Mouse (Mus musculus): ENCODE results near the gene Plekhs1. TPM values are rescaled to one million over a fixed set of nuclear protein-coding genes. Genes with fewer than 3 reads are reported as not detected.
"Not testable (repeated sequence)": the region's sequence is repeated elsewhere in the genome, so short reads cannot be mapped to it uniquely, and the experiment has no call there.

The Plekhs1 gene
- polyA plus RNA-seq, 1 experiment from 2014 or later = 0.09 TPM

GRCm38 (mm10) chr19:56485376-56486271, 24.2 kb downstream of the Plekhs1 start:
- H3K27ac ChIP-seq (ENCODE audit: low read length) = no peak overlapping the region
- no peak overlapping the region for H3K4me3 ChIP-seq (ENCODE audit: low read depth, low read length)
- H3K27me3 ChIP-seq (ENCODE audit: control insufficient read depth, insufficient read depth, low read depth, low read length) = no peaks in the 10 kb centered on the region
- 36% methylated on average over 13 of the region's 13 CpGs for WGBS
- H3K9me3 ChIP-seq (replicated peaks; ENCODE audit: control insufficient read depth, low read length, poor library complexity, severe bottlenecking) = no peaks in the 10 kb centered on the region
- no peak for ATAC-seq
- no peak overlapping the region for H3K4me2 ChIP-seq (ENCODE audit: low read length)
- H3K9ac ChIP-seq (ENCODE audit: low read depth, low read length) = no peak overlapping the region
- H3K4me1 ChIP-seq (ENCODE audit: control insufficient read depth, insufficient read depth, low read length) = peaks cover 6% of the 10 kb centered on the region; the same call in 1 of the 2 replicates
- no peaks in the 10 kb centered on the region for H3K36me3 ChIP-seq (ENCODE audit: control insufficient read depth, insufficient read depth, low read length)

- Histone ChIP-seq H3K9me3 (replicated peaks; ENCODE audit: control insufficient read depth, low read length, poor library complexity, severe bottlenecking) (no peaks in the 10 kb centered on the region), H3K4me2 (ENCODE audit: low read length) (no peak overlapping the region), H3K27ac (ENCODE audit: low read length) (no peak overlapping the region), H3K4me3 (ENCODE audit: low read depth, low read length) (no peak overlapping the region), H3K4me1 (ENCODE audit: control insufficient read depth, insufficient read depth, low read length) (peaks cover 6% of the 10 kb centered on the region; the same call in 1 of the 2 replicates), H3K36me3 (ENCODE audit: control insufficient read depth, insufficient read depth, low read length) (no peaks in the 10 kb centered on the region), H3K27me3 (ENCODE audit: control insufficient read depth, insufficient read depth, low read depth, low read length) (no peaks in the 10 kb centered on the region), H3K9ac (ENCODE audit: low read depth, low read length) (no peak overlapping the region)
- ATAC-seq = no peak
- WGBS = 91% methylated on average over 7 of the region's 7 CpGs
Observed at GRCm38 (mm10) chr19:56486926-56487325, 25.5 kb downstream of the Plekhs1 start.

GRCm38 (mm10) chr19:56487339-56487738, 25.9 kb downstream of the Plekhs1 start:
- H3K27me3 ChIP-seq (ENCODE audit: control insufficient read depth, insufficient read depth, low read depth, low read length) = no peaks in the 10 kb centered on the region
- no peaks in the 10 kb centered on the region for H3K36me3 ChIP-seq (ENCODE audit: control insufficient read depth, insufficient read depth, low read length)
- no peaks in the 10 kb centered on the region for H3K9me3 ChIP-seq (replicated peaks; ENCODE audit: control insufficient read depth, low read length, poor library complexity, severe bottlenecking)
- H3K4me1 ChIP-seq (ENCODE audit: control insufficient read depth, insufficient read depth, low read length) = peaks cover 6% of the 10 kb centered on the region; the same call in 1 of the 2 replicates
- H3K9ac ChIP-seq (ENCODE audit: low read depth, low read length) = no peak overlapping the region
- no peak for ATAC-seq
- no peak overlapping the region for H3K4me2 ChIP-seq (ENCODE audit: low read length)
- no peak overlapping the region for H3K27ac ChIP-seq (ENCODE audit: low read length)
- 98% methylated on average over 2 of the region's 2 CpGs for WGBS
- no peak overlapping the region for H3K4me3 ChIP-seq (ENCODE audit: low read depth, low read length)

- H3K4me1 ChIP-seq (ENCODE audit: control insufficient read depth, insufficient read depth, low read length) = peaks cover 6% of the 10 kb centered on the region; the same call in 1 of the 2 replicates
- H3K27me3 ChIP-seq (ENCODE audit: control insufficient read depth, insufficient read depth, low read depth, low read length) = no peaks in the 10 kb centered on the region
- no peak overlapping the region for H3K4me3 ChIP-seq (ENCODE audit: low read depth, low read length)
- no peak overlapping the region for H3K27ac ChIP-seq (ENCODE audit: low read length)
- H3K9ac ChIP-seq (ENCODE audit: low read depth, low read length) = no peak overlapping the region
- no peak overlapping the region for H3K4me2 ChIP-seq (ENCODE audit: low read length)
- no peaks in the 10 kb centered on the region for H3K9me3 ChIP-seq (replicated peaks; ENCODE audit: control insufficient read depth, low read length, poor library complexity, severe bottlenecking)
- no peaks in the 10 kb centered on the region for H3K36me3 ChIP-seq (ENCODE audit: control insufficient read depth, insufficient read depth, low read length)
- ATAC-seq = no peak
- 83% methylated on average over 6 of the region's 6 CpGs for WGBS
Observed at GRCm38 (mm10) chr19:56489601-56490000, 28.2 kb downstream of the Plekhs1 start.

- H3K27me3 ChIP-seq (ENCODE audit: control insufficient read depth, insufficient read depth, low read depth, low read length); H3K4me3 ChIP-seq (ENCODE audit: low read depth, low read length); H3K4me2 ChIP-seq (ENCODE audit: low read length); ATAC-seq; H3K36me3 ChIP-seq (ENCODE audit: control insufficient read depth, insufficient read depth, low read length); H3K4me1 ChIP-seq (ENCODE audit: control insufficient read depth, insufficient read depth, low read length); H3K27ac ChIP-seq (ENCODE audit: low read length); H3K9me3 ChIP-seq (replicated peaks; ENCODE audit: control insufficient read depth, low read length, poor library complexity, severe bottlenecking); H3K9ac ChIP-seq (ENCODE audit: low read depth, low read length): not testable (repeated sequence)
- no CpG with 5 or more reads among the region's 2 CpGs for WGBS
Observed at GRCm38 (mm10) chr19:56494157-56494556, 32.7 kb downstream of the Plekhs1 start.

- not testable (repeated sequence) for H3K9me3 ChIP-seq (replicated peaks; ENCODE audit: control insufficient read depth, low read length, poor library complexity, severe bottlenecking); H3K27me3 ChIP-seq (ENCODE audit: control insufficient read depth, insufficient read depth, low read depth, low read length); ATAC-seq; H3K27ac ChIP-seq (ENCODE audit: low read length); H3K4me3 ChIP-seq (ENCODE audit: low read depth, low read length); H3K4me1 ChIP-seq (ENCODE audit: control insufficient read depth, insufficient read depth, low read length); H3K4me2 ChIP-seq (ENCODE audit: low read length); H3K36me3 ChIP-seq (ENCODE audit: control insufficient read depth, insufficient read depth, low read length); H3K9ac ChIP-seq (ENCODE audit: low read depth, low read length)
- no CpG with 5 or more reads among the region's 5 CpGs for WGBS
Observed at GRCm38 (mm10) chr19:56503069-56503468, 41.6 kb downstream of the Plekhs1 start.

GRCm38 (mm10) chr19:56503525-56503924, 42.1 kb downstream of the Plekhs1 start:
- not testable (repeated sequence) for H3K9ac ChIP-seq (ENCODE audit: low read depth, low read length); H3K27ac ChIP-seq (ENCODE audit: low read length); H3K4me1 ChIP-seq (ENCODE audit: control insufficient read depth, insufficient read depth, low read length); H3K36me3 ChIP-seq (ENCODE audit: control insufficient read depth, insufficient read depth, low read length); H3K27me3 ChIP-seq (ENCODE audit: control insufficient read depth, insufficient read depth, low read depth, low read length); H3K4me3 ChIP-seq (ENCODE audit: low read depth, low read length); ATAC-seq; H3K9me3 ChIP-seq (replicated peaks; ENCODE audit: control insufficient read depth, low read length, poor library complexity, severe bottlenecking); H3K4me2 ChIP-seq (ENCODE audit: low read length)
- WGBS = no CpG with 5 or more reads among the region's 5 CpGs

GRCm38 (mm10) chr19:56511207-56511606, 49.8 kb downstream of the Plekhs1 start:
- not testable (repeated sequence) for H3K27ac ChIP-seq (ENCODE audit: low read length); H3K9ac ChIP-seq (ENCODE audit: low read depth, low read length); H3K27me3 ChIP-seq (ENCODE audit: control insufficient read depth, insufficient read depth, low read depth, low read length); ATAC-seq; H3K4me1 ChIP-seq (ENCODE audit: control insufficient read depth, insufficient read depth, low read length); H3K4me3 ChIP-seq (ENCODE audit: low read depth, low read length); H3K9me3 ChIP-seq (replicated peaks; ENCODE audit: control insufficient read depth, low read length, poor library complexity, severe bottlenecking); H3K36me3 ChIP-seq (ENCODE audit: control insufficient read depth, insufficient read depth, low read length); H3K4me2 ChIP-seq (ENCODE audit: low read length)
- WGBS = no CpG with 5 or more reads among the region's 4 CpGs

GRCm38 (mm10) chr19:56513527-56513926, 52.1 kb downstream of the Plekhs1 start:
- H3K27me3 ChIP-seq (ENCODE audit: control insufficient read depth, insufficient read depth, low read depth, low read length); H3K4me2 ChIP-seq (ENCODE audit: low read length); H3K27ac ChIP-seq (ENCODE audit: low read length); H3K9me3 ChIP-seq (replicated peaks; ENCODE audit: control insufficient read depth, low read length, poor library complexity, severe bottlenecking); H3K4me1 ChIP-seq (ENCODE audit: control insufficient read depth, insufficient read depth, low read length); H3K9ac ChIP-seq (ENCODE audit: low read depth, low read length); ATAC-seq; H3K36me3 ChIP-seq (ENCODE audit: control insufficient read depth, insufficient read depth, low read length); H3K4me3 ChIP-seq (ENCODE audit: low read depth, low read length): not testable (repeated sequence)
- WGBS = no CpG with 5 or more reads among the region's 2 CpGs

Measured in midbrain, embryonic 16.5 days (tissue).